Mouse (Mus musculus) adrenal gland, postnatal 4 days (tissue): ENCODE measurements around the gene Phf1. TPM values are rescaled to one million over a fixed set of nuclear protein-coding genes. Genes with fewer than 3 reads are reported as not detected.
A peak's percentile ranks its signal among the peaks of the same experiment; 100 is the strongest.
"Not testable (repeated sequence)": the region's sequence is repeated elsewhere in the genome, so short reads cannot be mapped to it uniquely, and the experiment has no call there.

Experiments used
- DNase-seq, 2 experiments: peaks; one replicate each; pipeline ENCODE4 v3.0.0; 2021 to 2022; ENCODE audit warnings: low spot score in 2 of 2, mixed read lengths in 2 of 2
- long read RNA-seq, 2 experiments: library from polyadenylated mRNA; stranded (forward); transcript quantifications; one replicate each; pipeline ENCODE4 v2.0.0; 2021
- total RNA-seq, 2 experiments: library from RNA; stranded (reverse); gene quantifications; 2 replicates each; pipeline ENCODE4 v1.2.3; 2021

The Phf1 gene
- 10 to 100 TPM; 32.0 to 33.4 TPM for total RNA-seq
- long read RNA-seq, experiment 1, partial matches to known transcripts, result 4 of 20 reads
- long read RNA-seq, experiment 1, other reads (novel, unspliced or antisense), result 10 of 20 reads
- long read RNA-seq, experiment 2, partial matches to known transcripts, result 12 of 25 reads
- long read RNA-seq, experiment 2, other reads (novel, unspliced or antisense), result 10 of 25 reads

GRCm38 (mm10) chr17:26932839-26933398 is at the start of gene Phf1:
Phf1 (plus strand) TSS chr17:26933052.
- DNase-seq, result peak; percentile 97 to 98

DNA sequence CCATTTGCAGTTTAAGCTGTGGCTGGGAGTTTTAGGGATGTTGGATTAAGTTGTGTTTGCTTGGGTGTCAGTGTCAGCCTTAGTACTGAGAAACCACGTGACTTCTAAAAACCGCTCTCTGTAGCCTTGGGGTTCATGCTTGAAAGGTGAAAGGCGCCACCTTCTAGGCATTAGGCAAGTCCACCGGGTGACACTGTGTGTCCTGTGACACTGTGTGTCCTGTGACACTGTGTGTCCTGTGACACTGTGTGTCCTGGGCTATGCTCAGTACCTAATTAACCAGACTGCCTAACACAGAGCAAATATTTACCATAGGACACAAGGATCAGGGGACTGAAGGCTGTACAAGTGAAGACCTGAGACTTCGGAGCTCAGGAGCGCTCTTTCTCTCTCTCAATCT is 49.3 kb upstream of the Phf1 start:
- DNase-seq, result no peak

GRCm38 (mm10) chr17:26884995-26885926 is 47.6 kb upstream of the Phf1 start:
- DNase-seq, result peak; percentile 57 to 72

DNA sequence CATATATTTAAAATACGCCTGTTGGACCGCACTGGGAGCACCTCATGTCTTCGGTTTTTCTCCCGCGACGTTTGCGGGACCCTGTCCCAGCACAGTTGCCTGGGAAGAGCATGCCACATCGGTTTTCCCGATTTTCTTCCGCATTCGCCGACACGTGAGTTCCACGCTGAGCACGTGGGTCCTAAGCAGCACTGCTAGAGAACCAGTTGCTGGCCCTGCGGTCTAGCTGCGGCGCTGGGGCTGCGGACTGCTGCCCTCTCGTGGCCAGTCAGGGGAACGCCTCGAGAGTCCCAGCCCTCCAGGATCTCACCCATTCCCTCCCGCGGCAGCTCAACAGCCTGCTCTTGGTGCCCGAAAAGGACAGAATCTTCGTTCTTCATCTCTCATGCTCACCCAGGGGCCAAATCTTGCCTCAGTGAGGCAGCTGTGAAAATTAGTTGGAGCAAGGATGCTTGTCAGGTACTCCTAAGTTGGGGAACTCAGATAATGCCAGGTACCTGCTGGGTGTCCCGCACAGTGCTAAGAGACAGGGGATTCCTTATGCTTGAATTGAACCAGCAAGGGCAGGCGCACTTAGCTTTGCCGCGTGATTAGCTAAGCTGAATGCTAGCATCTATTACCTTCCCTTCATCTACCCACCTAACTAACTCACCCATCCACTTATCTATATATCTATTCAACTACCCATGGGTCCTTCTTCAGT is 46.7 kb upstream of the Phf1 start:
- DNase-seq, result peak; percentile 63 to 70

DNA sequence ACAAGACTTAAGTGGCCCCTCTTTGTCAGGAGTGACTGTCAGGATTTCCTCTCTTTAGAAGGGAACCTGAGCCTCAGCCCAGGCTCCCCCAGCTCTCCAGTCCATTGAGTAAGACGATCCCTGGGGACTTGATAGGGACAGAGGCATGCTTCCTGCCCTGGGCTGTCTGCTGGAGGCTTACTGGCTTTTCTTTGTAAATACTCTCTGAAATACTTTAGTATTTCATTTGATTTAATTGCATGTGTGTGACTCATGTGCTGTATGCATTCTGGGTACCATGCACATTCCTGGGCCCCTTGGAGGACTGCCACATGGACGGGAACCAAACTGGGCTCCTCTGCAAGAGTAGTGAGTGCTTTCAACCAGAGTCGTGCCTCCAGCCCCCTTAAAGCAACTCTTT is 44.9 kb upstream of the Phf1 start:
- DNase-seq, result no peak

DNA sequence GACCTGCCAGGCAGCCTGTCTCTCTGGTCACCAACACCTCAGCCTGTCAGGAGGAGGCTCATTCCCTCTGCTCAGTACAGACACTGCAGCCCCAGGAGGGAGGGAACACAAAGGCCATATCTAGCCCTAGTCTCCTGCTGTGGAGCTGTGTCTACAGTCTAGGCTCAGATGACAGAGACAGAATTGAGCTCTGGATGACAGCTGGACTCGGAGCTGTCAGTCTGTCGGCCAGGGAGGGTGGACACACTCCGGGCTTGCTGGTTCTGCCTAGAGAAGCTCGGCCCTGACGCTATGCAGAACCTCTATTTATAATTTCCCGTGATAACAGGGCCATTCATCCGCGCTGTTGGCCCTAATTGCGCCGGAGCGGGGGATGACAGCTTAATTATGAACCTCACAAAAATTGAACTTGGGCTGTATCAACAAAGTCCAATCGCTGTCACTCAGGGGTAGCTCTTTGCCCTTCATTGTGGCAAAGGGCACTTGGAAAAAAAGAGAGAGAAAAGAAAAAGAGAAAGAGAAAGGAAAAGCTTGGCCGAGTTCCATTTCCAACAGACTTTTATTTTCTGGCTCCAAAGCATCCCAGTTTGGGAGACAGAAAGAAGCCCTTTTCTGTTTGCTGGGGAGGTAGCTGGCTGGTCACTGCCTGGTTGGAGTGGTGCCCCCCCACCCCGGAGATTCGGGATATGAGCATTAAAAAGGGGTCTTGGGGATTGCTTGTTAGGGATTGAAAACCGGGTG is 40.0 kb upstream of the Phf1 start:
- DNase-seq, result no peak

- no peak for DNase-seq
These were observed 39.4 kb upstream of the Phf1 start for GRCm38 (mm10) chr17:26893492-26893891.

GRCm38 (mm10) chr17:26894342-26894741 is 38.5 kb upstream of the Phf1 start:
- DNase-seq, result no peak

GRCm38 (mm10) chr17:26895578-26895977 is 37.3 kb upstream of the Phf1 start:
- DNase-seq, result peak; percentile 22 to 62

DNA sequence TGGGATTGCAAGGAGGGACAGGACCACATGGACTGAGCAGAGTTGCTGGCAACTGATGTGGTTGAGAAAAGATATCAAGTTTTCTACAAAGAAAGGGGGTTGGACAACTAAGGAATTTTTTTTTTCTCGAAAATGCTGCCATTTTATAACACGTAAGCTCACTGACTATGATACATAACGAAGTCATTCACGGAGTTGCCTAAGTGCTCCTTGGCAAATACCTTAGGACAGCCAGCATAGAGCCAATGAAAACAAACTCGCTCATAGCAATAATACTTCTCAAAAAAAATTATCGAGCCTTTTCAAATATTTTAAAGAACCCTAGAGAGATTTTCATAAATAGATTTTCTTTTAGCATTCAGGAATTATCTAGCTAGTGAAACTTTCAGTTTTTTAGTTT is 31.9 kb upstream of the Phf1 start:
- DNase-seq, result no peak

GRCm38 (mm10) chr17:26904320-26904719 is 28.5 kb upstream of the Phf1 start:
- DNase-seq, result no peak

DNA sequence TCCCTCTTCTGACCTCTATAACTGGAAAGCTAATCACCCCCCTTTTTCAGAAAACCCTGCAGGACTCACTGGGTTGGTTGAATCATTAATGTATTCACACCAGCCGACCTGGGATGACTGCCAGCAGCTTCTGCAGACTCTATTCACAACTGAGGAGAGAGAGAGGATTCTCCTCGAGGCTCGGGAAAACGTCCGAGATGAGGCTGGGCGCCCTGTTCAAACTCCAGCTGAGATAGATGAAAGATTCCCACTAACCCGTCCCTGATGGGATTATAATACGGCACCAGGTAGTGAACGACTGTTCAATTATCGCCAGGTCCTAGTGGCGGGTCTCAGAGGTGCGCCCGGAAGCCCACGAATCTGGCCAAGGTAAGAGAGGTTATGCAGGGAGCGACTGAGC is 25.3 kb upstream of the Phf1 start:
- not testable (repeated sequence) for DNase-seq

DNA sequence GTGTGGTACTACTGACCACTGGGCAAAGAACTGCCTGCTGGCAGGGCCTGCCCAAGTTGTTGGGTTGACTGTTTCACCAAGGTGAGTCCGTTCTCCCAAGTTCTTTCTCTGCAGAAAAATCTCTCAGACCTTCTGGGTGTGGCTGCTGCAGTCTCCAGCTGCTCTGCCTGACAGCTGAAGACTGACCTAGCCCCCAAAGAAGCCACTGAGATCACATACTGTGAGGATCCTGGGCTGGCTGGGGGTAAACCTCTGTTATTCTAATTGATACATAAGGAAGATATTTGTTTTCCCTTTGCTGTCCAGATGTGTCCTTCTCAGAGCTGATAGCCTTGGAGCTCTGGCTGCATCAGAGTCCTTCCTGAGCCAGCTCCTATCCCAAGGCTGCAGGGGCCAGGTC is 17.6 kb upstream of the Phf1 start:
- no peak for DNase-seq

- peak; percentile 95 to 99 for DNase-seq
These were observed 16.0 kb upstream of the Phf1 start, which contains the start of gene Kifc5b for GRCm38 (mm10) chr17:26916711-26917482. Kifc5b (plus strand) TSS chr17:26917091.

DNA sequence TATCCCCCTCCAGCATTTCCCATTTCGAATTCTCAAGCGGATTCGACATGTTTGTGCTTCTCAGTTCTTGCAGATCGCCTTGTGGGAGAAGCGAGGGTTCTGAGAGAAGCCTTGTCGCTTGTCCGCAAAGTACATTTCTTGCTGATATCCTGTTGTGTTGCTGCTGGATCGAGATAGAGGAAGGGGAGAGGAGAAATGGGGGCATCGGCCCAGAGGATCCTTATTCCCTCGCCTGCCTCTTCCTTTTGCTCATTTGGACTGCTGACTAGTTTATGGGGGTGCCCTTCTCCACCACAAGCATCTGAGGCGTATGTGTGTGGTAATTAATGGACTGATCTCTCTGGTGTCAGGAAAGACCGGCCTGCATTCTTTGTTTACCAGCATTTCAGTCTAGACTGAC is 15.3 kb upstream of the Phf1 start:
- not testable (repeated sequence) for DNase-seq

GRCm38 (mm10) chr17:26918343-26918742 is 14.5 kb upstream of the Phf1 start:
- DNase-seq, result no peak

- not testable (repeated sequence) for DNase-seq
These were observed 13.3 kb upstream of the Phf1 start for GRCm38 (mm10) chr17:26919516-26919915.

- DNase-seq, result not testable (repeated sequence)
These were observed 10.5 kb upstream of the Phf1 start for GRCm38 (mm10) chr17:26922368-26922767.

GRCm38 (mm10) chr17:26925414-26925813 is 7.4 kb upstream of the Phf1 start:
- not testable (repeated sequence) for DNase-seq

DNA sequence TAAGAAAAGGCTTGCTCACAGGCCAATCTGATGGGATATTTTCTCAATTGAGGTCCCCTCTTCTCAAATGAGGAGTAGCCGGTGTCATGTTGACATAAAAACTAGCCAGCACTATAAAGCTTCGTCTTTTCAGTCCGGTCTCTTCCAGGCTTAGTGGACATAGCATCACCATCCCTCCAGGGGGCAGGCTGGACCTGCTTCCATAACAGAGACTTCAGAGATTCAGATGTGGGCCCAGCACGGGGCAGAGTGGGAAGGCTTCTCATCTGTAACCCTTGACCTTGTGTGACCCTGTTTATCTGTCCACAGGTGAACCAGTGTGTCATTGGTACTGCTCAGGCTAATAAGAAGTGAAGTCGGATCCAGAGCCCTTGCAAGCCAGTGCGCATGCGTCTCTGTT is 1.1 kb upstream of the Phf1 start:
- not testable (repeated sequence) for DNase-seq
